Mouse (Mus musculus) kidney, postnatal 0 days (tissue): ENCODE results near the gene B3gat3. TPM values are rescaled to one million over a fixed set of nuclear protein-coding genes. Genes with fewer than 3 reads are reported as not detected.
A peak's percentile ranks its signal among the peaks of the same experiment; 100 is the strongest.
"Not testable (repeated sequence)": the region's sequence is repeated elsewhere in the genome, so short reads cannot be mapped to it uniquely, and the experiment has no call there.

Experiments
- ATAC-seq: fragments of 200-750 bp; cut with Nextera tagmentation; replicated peaks from 2 replicates; pipeline ENCODE4 v1.8.0; 2017; ENCODE audit warnings: low read depth, moderate number of reproducible peaks, moderate TSS enrichment, moderate library complexity; ENCODE audit not compliant: low FRiP score
- DNase-seq: peaks from one replicate; pipeline ENCODE4 v3.0.0-alpha.2; 2016; ENCODE audit warnings: low spot score
- H3K27ac ChIP-seq: fragments of 300-500 bp; sonication (generic); 2 replicates; pipeline ENCODE4 v1.5.1; 2014; ENCODE audit warnings: mild to moderate bottlenecking
- H3K27me3 ChIP-seq: fragments of 300-500 bp; sonication (generic); 2 replicates; pipeline ENCODE4 v1.6.1; 2014; ENCODE audit warnings: low read length, mixed read lengths; ENCODE audit not compliant: insufficient read depth
- H3K36me3 ChIP-seq: fragments of 300-500 bp; sonication (generic); 2 replicates; pipeline ENCODE4 v1.6.1; 2014; ENCODE audit warnings: low read length, mixed read lengths; ENCODE audit not compliant: insufficient read depth
- H3K4me1 ChIP-seq: fragments of 300-500 bp; sonication (generic); replicated peaks from 2 replicates; pipeline ENCODE4 v1.6.1; 2014; ENCODE audit warnings: antibody characterized with exemption, low read length, mixed read lengths; ENCODE audit not compliant: insufficient read depth
- H3K4me2 ChIP-seq: fragments of 300-500 bp; sonication (generic); 2 replicates; pipeline ENCODE4 v1.6.1; 2014; ENCODE audit warnings: mild to moderate bottlenecking, low read length, moderate library complexity, mixed read lengths
- H3K4me3 ChIP-seq: fragments of 300-500 bp; sonication (generic); replicated peaks from 2 replicates; pipeline ENCODE4 v1.5.1; 2014; ENCODE audit warnings: low read depth, low read length
- H3K9ac ChIP-seq: fragments of 300-500 bp; sonication (generic); 2 replicates; pipeline ENCODE4 v1.6.1; 2014; ENCODE audit warnings: low read depth, low read length
- H3K9me3 ChIP-seq: fragments of 300-500 bp; sonication (generic); replicated peaks from 2 replicates; pipeline ENCODE4 v1.6.1; 2016; ENCODE audit warnings: low read length, inconsistent platforms, mixed read lengths
- CTCF ChIP-seq: IDR thresholded peaks from 2 replicates; pipeline ENCODE4 v1.5.1; 2016; ENCODE audit warnings: antibody characterized with exemption, low read depth, mild to moderate bottlenecking, moderate library complexity
- WGBS: fragments of 180-500 bp; shearing (Covaris S2); extraction: QIAGEN DNeasy Blood & Tissue Kit; methylation state at CpG from one replicate; pipeline ENCODE4 v1.1.7; 2014; 5-methylcytosine and 5-hydroxymethylcytosine counted together
- polyA plus RNA-seq: library from polyadenylated mRNA; unstranded; fragments of >200 nt; fragmentation: Nextera tagmentation; extraction: Ambion mirVana; gene quantifications from 2 replicates; pipeline ENCODE4 v1.2.1, GENCODE M21; 2015

B3gat3 gene
- polyA plus RNA-seq, 1 experiment from 2014 or later, result 44.0 TPM

- H3K27me3 ChIP-seq, result no peaks in the 10 kb centered on the region
- H3K9me3 ChIP-seq, result no peaks in the 10 kb centered on the region
- peak within 1 kb of the TSS; percentile 75 for H3K9ac ChIP-seq
- peak within 1 kb of the TSS; percentile 91 for H3K27ac ChIP-seq
- ATAC-seq (peak; percentile 96), DNase-seq (peak; percentile 99)
- H3K4me2 ChIP-seq, result peak within 1 kb of the TSS; percentile 72
- no peaks in the 10 kb centered on the region for H3K36me3 ChIP-seq
- WGBS, result under 1% methylated on average over 58 of the region's 58 CpGs
- peak within 1 kb of the TSS; percentile 70 for H3K4me3 ChIP-seq
- no peak for TF ChIP-seq CTCF
- 0 out of 2 replicates have a peak, but pooled peaks cover 5% of the 10 kb centered on the region for H3K4me1 ChIP-seq
Observed at GRCm38 (mm10) chr19:8888511-8889385, 31.4 kb upstream of the B3gat3 start, which contains the start of the genes 1810009A15Rik and Gm49416. TSS of gene 1810009A15Rik (plus strand) at chr19:8888853. TSS of gene Gm49416 (plus strand) at chr19:8888926.

DNA sequence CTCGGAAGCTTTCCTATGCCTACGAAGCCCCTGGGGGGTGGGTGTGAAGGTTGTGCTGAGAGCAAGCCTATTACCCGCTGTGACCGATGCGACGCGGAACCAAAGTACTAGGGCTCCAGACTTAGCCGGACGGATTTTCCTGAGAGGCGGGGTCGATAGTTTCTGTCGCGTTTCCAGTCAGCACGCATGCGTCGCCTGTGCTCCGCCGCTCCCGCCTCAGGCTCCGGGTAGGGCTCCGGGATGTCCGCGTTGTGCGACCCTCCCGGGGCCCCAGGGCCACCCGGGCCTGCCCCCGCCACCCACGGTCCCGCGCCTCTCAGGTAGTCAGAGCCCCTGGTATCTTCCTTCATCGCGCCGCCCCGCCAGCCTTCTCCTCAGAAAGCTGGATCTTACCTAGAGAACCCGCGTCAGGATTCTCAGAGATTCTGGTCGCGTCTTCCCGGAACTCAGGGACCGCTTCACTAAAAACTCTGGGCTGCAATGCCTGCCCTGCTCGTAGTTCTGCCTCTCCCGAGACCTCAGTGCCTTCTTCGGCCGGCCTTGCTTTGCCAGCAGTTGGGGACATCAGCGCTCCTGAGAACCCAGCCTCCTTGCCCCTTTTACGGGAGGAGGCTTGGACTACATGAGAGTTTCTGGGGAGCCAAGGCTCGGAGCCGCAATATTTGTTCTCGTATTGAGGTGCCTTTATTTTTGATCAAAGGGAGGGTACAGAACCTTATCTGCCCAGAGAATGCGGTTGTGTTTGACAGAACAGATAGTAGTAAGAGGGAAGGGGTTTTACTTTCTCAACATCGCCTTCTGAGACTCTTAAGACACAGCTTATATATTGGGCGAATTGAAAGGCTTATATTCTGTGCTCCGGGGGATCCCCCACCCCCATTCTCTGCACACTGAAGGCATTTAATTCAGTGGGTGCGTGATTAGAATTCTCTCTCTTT lies 27.1 kb upstream of the B3gat3 start, which contains the start of gene Ints5:
Gene Ints5 (plus strand): TSS at position 177 of the 938 bp plus-strand sequence.
- 3% methylated on average over 54 of the region's 54 CpGs for WGBS
- Histone ChIP-seq H3K36me3 (0 out of 2 replicates have a peak, but pooled peaks cover 3% of the 10 kb centered on the region), H3K27ac (peak within 1 kb of the TSS; percentile 88), H3K4me3 (peak within 1 kb of the TSS; percentile 77), H3K4me1 (peaks cover 7% of the 10 kb centered on the region; the same call in 1 of the 2 replicates), H3K27me3 (no peaks in the 10 kb centered on the region), H3K9ac (peak within 1 kb of the TSS; percentile 88), H3K4me2 (peak within 1 kb of the TSS; percentile 88), H3K9me3 (no peaks in the 10 kb centered on the region)
- DNase-seq, result peak; percentile 94
- TF ChIP-seq CTCF, result no peak
- peak; percentile 34; the same call in 1 of the 2 replicates for ATAC-seq

DNA sequence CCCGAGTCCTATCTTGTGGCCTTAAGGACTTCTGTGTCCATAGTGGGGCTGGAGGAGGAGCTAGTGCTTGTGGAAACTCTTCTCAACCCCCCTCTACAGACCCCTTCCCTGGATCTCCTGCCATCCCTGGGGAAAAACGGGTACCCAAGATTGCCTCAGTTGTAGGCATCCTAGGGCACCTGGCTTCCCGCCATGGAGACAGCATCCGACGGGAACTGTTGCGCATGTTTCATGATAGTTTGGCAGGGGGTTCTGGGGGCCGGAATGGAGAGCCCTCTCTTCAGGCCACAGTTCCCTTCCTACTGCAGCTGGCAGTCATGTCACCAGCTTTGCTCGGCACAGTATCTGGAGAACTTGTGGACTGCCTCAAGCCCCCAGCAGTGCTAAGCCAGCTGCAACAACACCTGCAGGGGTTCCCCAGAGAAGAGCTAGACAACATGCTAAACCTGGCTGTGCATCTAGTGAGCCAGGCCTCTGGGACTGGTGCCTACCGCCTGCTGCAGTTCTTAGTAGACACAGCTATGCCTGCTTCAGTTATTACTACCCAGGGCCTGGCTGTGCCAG lies 24.7 kb upstream of the B3gat3 start:
- H3K27ac ChIP-seq, result no peak overlapping the region
- H3K4me3 ChIP-seq, result no peak overlapping the region
- H3K9me3 ChIP-seq, result no peaks in the 10 kb centered on the region
- 92% methylated on average over 9 of the region's 9 CpGs for WGBS
- DNase-seq (no peak), ATAC-seq (no peak)
- H3K4me1 ChIP-seq, result peaks cover 16% of the 10 kb centered on the region
- TF ChIP-seq CTCF, result no peak
- H3K9ac ChIP-seq, result 0 out of 2 replicates have a peak overlapping the region, but pooled peaks have one; percentile 2
- H3K4me2 ChIP-seq, result no peak overlapping the region
- H3K27me3 ChIP-seq, result no peaks in the 10 kb centered on the region
- H3K36me3 ChIP-seq, result 0 out of 2 replicates have a peak, but pooled peaks cover 3% of the 10 kb centered on the region

DNA sequence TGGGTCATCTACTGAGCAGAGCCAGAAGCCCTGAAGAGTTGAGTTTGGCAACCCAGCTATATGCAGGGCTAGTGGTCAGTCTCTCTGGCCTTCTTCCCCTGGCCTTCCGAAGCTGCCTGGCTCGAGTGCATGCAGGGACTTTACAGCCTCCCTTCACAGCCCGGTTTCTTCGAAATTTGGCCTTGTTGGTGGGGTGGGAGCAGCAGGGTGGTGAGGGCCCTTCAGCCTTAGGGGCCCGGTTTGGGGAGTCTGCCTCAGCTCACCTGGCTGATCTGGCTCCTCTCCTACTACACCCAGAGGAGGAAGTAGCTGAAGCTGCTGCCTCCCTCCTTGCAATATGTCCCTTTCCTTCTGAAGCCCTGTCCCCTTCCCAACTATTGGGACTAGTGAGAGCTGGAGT lies 23.9 kb upstream of the B3gat3 start:
- H3K4me3 ChIP-seq, H3K9me3 ChIP-seq, H3K9ac ChIP-seq, H3K27ac ChIP-seq, DNase-seq, H3K4me2 ChIP-seq, ATAC-seq, H3K27me3 ChIP-seq, H3K36me3 ChIP-seq: not testable (repeated sequence)
- 90% methylated on average over 5 of the region's 5 CpGs for WGBS
- H3K4me1 ChIP-seq, result peaks cover 16% of the 10 kb centered on the region

DNA sequence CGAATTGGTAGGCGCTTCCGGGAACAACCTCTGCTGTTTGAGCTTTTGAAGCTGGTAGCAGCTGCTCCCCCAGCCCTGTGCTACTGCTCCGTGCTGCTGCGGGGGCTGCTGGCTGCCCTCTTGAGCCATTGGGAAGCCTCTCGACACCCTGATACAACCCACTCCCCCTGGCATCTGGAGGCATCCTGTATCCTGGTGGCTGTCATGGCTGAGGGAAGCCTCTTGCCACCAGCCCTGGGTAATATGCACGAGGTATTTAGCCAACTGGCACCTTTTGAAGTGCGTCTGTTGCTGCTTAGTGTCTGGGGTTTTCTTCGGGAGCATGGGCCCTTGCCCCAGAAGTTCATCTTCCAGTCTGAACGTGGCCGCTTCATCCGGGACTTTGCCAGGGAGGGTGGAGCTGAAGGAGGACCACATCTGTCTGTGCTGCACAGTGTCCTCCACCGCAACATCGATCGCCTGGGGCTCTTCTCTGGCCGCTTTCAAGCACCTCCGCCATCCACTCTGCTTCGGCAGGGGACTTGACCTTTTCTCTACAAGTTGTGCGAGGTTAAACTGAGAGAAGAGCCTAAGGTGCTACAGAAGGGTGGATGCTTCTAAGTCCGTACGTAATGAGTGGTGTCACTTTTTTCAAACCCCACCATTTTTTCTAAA lies 22.8 kb upstream of the B3gat3 start:
- ATAC-seq (peak; percentile 57), DNase-seq (peak; percentile 31)
- H3K4me3 ChIP-seq, result peak overlapping the region; percentile 85
- H3K27ac ChIP-seq, result peak overlapping the region; percentile 83
- 21% methylated on average over 21 of the region's 21 CpGs for WGBS
- H3K9ac ChIP-seq, result peak overlapping the region; percentile 95
- H3K9me3 ChIP-seq, H3K36me3 ChIP-seq, H3K27me3 ChIP-seq: not testable (repeated sequence)
- H3K4me1 ChIP-seq, result peaks cover 16% of the 10 kb centered on the region
- peak overlapping the region; percentile 87 for H3K4me2 ChIP-seq
